Mouse (Mus musculus): Measurements from ENCODE around the gene Olfr432. TPM values are rescaled to one million over a fixed set of nuclear protein-coding genes. Genes with fewer than 3 reads are reported as not detected.

Gene Olfr432
- total RNA-seq (2023), result not detected in 2 replicates

DNA sequence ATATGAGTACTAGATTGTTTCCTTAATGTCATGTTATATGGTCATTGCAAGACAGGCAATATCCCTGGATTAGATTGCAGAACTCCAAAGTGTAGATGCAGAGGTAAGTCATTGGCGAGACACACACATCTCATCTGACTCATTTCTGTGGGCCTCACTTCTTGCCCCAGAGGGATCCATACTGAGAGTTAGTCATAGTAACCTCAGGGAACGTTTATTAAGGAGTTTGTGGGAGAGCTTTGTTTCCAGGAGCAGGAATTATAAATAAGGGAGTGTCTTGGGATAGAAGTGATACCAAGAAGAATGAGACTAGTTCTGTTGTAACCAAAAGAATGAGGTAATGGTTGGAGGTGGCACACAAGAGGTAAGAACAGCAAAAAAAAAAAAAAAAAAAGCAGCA lies at the start of gene Olfr432:
Gene Olfr432, plus strand, starts transcription at position 313 of the 400 bp plus-strand sequence.

DNA sequence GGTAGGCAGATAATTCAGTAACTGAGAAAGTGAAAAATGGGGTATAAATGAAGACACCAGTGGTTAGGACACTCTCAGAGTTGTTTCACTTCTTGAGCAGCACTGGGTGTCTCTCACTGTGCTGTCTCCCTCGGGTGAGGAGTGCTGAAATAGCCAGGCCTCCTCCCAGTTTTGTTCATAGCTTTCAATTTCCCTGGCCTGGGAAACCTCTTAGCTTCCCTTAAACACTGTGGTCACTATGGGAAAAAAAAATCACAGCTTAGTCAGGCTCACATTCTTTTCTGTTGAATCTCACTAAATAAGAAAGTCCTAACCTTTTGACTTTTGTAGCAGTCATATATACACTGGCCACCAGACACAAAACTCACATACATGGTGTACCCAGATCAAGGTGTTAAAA lies 17.3 kb upstream of the Olfr432 start, which contains the start of gene Ifi205:
Gene Ifi205, minus strand, starts transcription at position 113 of the 400 bp plus-strand sequence.

GRCm38 (mm10) chr1:174040523-174041177 lies 8.4 kb upstream of the Olfr432 start, which contains the start of gene Olfr433:
Gene Olfr433, plus strand, starts transcription at chr1:174040705.

GRCm38 (mm10) chr1:174066305-174066704 lies 17.3 kb downstream of the Olfr432 start, which contains the start of gene Olfr430:
Gene Olfr430, plus strand, starts transcription at chr1:174066605.

GRCm38 (mm10) chr1:174084031-174084430 lies 35.0 kb downstream of the Olfr432 start, which contains the start of gene Olfr429:
Gene Olfr429, plus strand, starts transcription at chr1:174084331.

GRCm38 (mm10) chr1:174096591-174096990 lies 47.6 kb downstream of the Olfr432 start, which contains the start of gene Olfr427:
Gene Olfr427, plus strand, starts transcription at chr1:174096891.

Other genes with a start within 250 kb of the Olfr432 start
- gene Ifi211, start 136.2 kb upstream of the Olfr432 start, total RNA-seq (2023), result 7.9 and 12.3 TPM in 2 replicates
- gene Mndal, start 106.7 kb upstream of the Olfr432 start, total RNA-seq (2023), result 30.7 and 32.2 TPM in 2 replicates
- 15.4 and 23.1 TPM in 2 replicates for gene Ifi203, start 106.5 kb upstream of the Olfr432 start, total RNA-seq (2023)
- gene Ifi202b, start 66.5 kb upstream of the Olfr432 start, total RNA-seq (2023), result not detected in 2 replicates
- gene Ifi205, start 17.4 kb upstream of the Olfr432 start, total RNA-seq (2023), result 2.4 and 6.3 TPM in 2 replicates
- not detected in 2 replicates for gene Olfr433, start 8.5 kb upstream of the Olfr432 start, total RNA-seq (2023)
- not detected in 2 replicates for gene Olfr430, start 17.4 kb downstream of the Olfr432 start, total RNA-seq (2023)
- gene Olfr429, start 35.1 kb downstream of the Olfr432 start, total RNA-seq (2023), result not detected in 2 replicates
- gene Olfr427, start 47.7 kb downstream of the Olfr432 start, total RNA-seq (2023), result not detected in 2 replicates
- gene Olfr231, start 72.0 kb downstream of the Olfr432 start, total RNA-seq (2023), result not detected in 2 replicates
- not detected in 2 replicates for gene Olfr424, start 82.3 kb downstream of the Olfr432 start, total RNA-seq (2023)
- gene Olfr420, start 106.4 kb downstream of the Olfr432 start, total RNA-seq (2023), result not detected in 2 replicates
- gene Spta1, start 123.6 kb downstream of the Olfr432 start, total RNA-seq (2023), result 0.98 and 2.2 TPM in 2 replicates
- not detected in 2 replicates for gene Olfr419, start 202.9 kb downstream of the Olfr432 start, total RNA-seq (2023)